In the genomic region with DNA sequence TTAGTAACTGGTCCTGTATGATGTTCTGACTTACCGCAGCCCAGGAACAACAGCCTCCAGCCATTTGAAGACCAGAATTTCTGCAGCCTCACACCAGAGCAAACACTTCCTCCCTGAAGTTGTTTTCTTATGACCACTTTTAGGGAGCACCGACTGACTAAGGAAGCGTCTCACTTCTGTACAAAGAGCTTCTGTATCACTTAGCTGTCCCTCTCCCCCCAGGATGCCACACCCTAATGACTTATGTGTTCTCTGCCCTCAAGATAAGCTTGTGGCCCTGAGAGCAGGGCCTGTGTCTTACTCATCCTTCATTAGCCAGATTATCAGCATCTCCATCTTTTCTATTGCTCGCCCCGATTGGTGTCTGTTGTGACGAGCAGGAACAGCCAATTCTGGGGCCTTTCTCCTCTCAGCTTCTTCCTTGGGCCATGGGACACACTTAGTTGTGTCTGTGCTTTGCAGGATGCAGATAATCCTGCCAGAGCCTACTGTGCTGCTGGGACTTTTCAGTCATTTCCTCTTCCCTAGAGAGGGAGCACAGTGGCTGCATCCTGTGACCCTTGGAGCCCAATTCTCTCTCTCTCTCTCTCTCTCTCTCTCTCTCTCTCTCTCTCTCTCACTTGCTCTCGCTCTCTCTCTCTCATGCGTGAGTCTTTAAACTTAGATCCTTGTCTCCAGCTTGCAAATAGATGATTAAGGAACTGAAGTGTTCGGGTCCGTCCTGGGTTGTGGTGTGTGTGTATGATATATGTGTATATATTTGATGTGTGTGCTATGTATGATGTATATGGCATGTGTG, we compare ENCODE assay signal across 11 mouse cellular contexts.
DNase-seq lines count a peak whose midpoint lies in the region; ATAC-seq lines count a peak whose summit lies in the region.
"Had no signal": no experiment of that assay in that cellular context is flagged by ENCODE, and none has a peak within 500 bp of the region (broad histone marks: within the 10 kb centered on the region; RNA-seq: fewer than 3 reads in every experiment).

No protein-coding gene starts in this region.

- WGBS in heart, embryonic 16.5 days: 61% methylated on average over 10 of the region's 10 CpGs

- no peak overlapping the region for H3K4me2 ChIP-seq in heart, embryonic 16.5 days (ENCODE audit: low read depth, low read length)
- H3K4me2 ChIP-seq: embryonic facial prominence, embryonic 13.5 days had no signal

- peaks cover 50% of the 10 kb centered on the region for H3K4me1 ChIP-seq in heart, embryonic 16.5 days (ENCODE audit: control insufficient read depth, insufficient read depth, low read length)

- no peaks in the 10 kb centered on the region for H3K27me3 ChIP-seq in heart, embryonic 16.5 days (ENCODE audit: control insufficient read depth, insufficient read depth, low read length)
- H3K27me3 ChIP-seq: embryonic facial prominence, embryonic 13.5 days had no signal

- no peaks in the 10 kb centered on the region for H3K9me3 ChIP-seq in heart, embryonic 16.5 days (replicated peaks; ENCODE audit: control insufficient read depth, low read length)
- H3K9me3 ChIP-seq: embryonic facial prominence, embryonic 13.5 days had no signal

- intact Hi-C loops in left cerebral cortex, postnatal 14 days (cut with DNase I): no loop called here

- no peak overlapping the region for H3K9ac ChIP-seq in heart, embryonic 16.5 days (ENCODE audit: low read length)
- H3K9ac ChIP-seq: embryonic facial prominence, embryonic 13.5 days had no signal

- 0 out of 2 replicates have a peak overlapping the region, but pooled peaks have one; percentile 30 for H3K27ac ChIP-seq in heart, embryonic 16.5 days (ENCODE audit: low read length)
- H3K27ac ChIP-seq: embryonic facial prominence, embryonic 13.5 days had no signal

- H3K4me3 ChIP-seq in heart, embryonic 16.5 days (ENCODE audit: low read length): no peak overlapping the region
- H3K4me3 ChIP-seq: embryonic facial prominence, embryonic 13.5 days had no signal

- peak; percentile 54 for DNase-seq in adrenal gland, adult 8-10 months
- DNase-seq in adrenal gland, postnatal 4 days (ENCODE audit: low spot score in 2 of 2): no peak
- DNase-seq in lung, postnatal 10 days: peak; percentile 48
- DNase-seq in urinary bladder, postnatal 4 days (ENCODE audit: low spot score in 2 of 2): no peak
- DNase-seq in left cerebral cortex, postnatal 14 days (ENCODE audit: low spot score in 2 of 2): no peak
- DNase-seq: gastrocnemius, postnatal 14 days; right cerebral cortex, postnatal 25 days had no signal

- no peaks in the 10 kb centered on the region for H3K36me3 ChIP-seq in heart, embryonic 16.5 days (ENCODE audit: control insufficient read depth, insufficient read depth)
- H3K36me3 ChIP-seq: embryonic facial prominence, embryonic 13.5 days had no signal

- ATAC-seq in CD4-positive, CD25-positive, alpha-beta regulatory T cell, adult 4 months: peak; percentile 32
- ATAC-seq in heart, embryonic 16.5 days (replicated peaks; ENCODE audit: extremely low read depth, insufficient read depth, low FRiP score): no peak
- ATAC-seq in erythroblast, adult 5-6 weeks (replicated peaks; ENCODE audit: low FRiP score, poor library complexity, severe bottlenecking): no peak

Comparison
In these comparisons a context has a peak if more than half of its experiments do, and no peak if none do; other contexts are left out.
1. DNase-seq: peak in adrenal gland, adult 8-10 months (single experiment) and lung, postnatal 10 days (single experiment); none in adrenal gland, postnatal 4 days (0 of 2), urinary bladder, postnatal 4 days (0 of 2) and left cerebral cortex, postnatal 14 days (0 of 2).